Mouse (Mus musculus): ENCODE data around the gene Zfp788. TPM values are rescaled to one million over a fixed set of nuclear protein-coding genes. Genes with fewer than 3 reads are reported as not detected.
"Not testable (repeated sequence)": the region's sequence is repeated elsewhere in the genome, so short reads cannot be mapped to it uniquely, and the experiment has no call there.

Zfp788 gene
- total RNA-seq (2014; rRNA removed; ENCODE audit: low replicate concordance) (4.5 and 13.3 TPM in 2 replicates), polyA plus RNA-seq (2015; fragmentation: Nextera tagmentation; extraction: Ambion mirVana) (5.0 and 5.1 TPM in 2 replicates)

- Histone ChIP-seq H3K4me2 (ENCODE audit: low read depth, low read length) (peak within 1 kb of the TSS; percentile 82), H3K27me3 (ENCODE audit: control insufficient read depth, insufficient read depth, low read length) (no peaks in the 10 kb centered on the region), H3K4me1 (ENCODE audit: control insufficient read depth, insufficient read depth) (peaks cover 3% of the 10 kb centered on the region; the same call in 1 of the 2 replicates), H3K36me3 (replicated peaks; ENCODE audit: control insufficient read depth, insufficient read depth, low read length) (peaks cover 17% of the 10 kb centered on the region), H3K4me3 (ENCODE audit: low read depth, low read length) (peak within 1 kb of the TSS; percentile 63), H3K9me3 (replicated peaks; ENCODE audit: control insufficient read depth, low read length) (0 out of 2 replicates have a peak, but pooled peaks cover 5% of the 10 kb centered on the region), H3K9ac (replicated peaks; ENCODE audit: low read depth, low read length) (peak within 1 kb of the TSS; percentile 61), H3K27ac (ENCODE audit: low read depth) (peak within 1 kb of the TSS; percentile 97)
- DNase-seq (ENCODE audit: low spot score) (peak; percentile 98), ATAC-seq (ENCODE audit: insufficient read depth, low read depth) (peak; percentile 97)
- TF ChIP-seq CTCF (IDR thresholded peaks at IDR 0.05; ENCODE audit: low read depth) (peak; percentile 70), EP300 (IDR thresholded peaks at IDR 0.05; ENCODE audit: low read depth) (no peak)
- WGBS, result 2% methylated on average over 27 of the region's 27 CpGs
Observed at GRCm38 (mm10) chr7:41632409-41633220, at the start of gene Zfp788. TSS of gene Zfp788 (plus strand) at chr7:41633203.

GRCm38 (mm10) chr7:41587831-41588230 lies 45.2 kb upstream of the Zfp788 start:
- H3K4me1 ChIP-seq (ENCODE audit: control insufficient read depth, insufficient read depth); H3K4me2 ChIP-seq (ENCODE audit: low read depth, low read length); H3K36me3 ChIP-seq (replicated peaks; ENCODE audit: control insufficient read depth, insufficient read depth, low read length); H3K4me3 ChIP-seq (ENCODE audit: low read depth, low read length); H3K9me3 ChIP-seq (replicated peaks; ENCODE audit: control insufficient read depth, low read length); H3K9ac ChIP-seq (replicated peaks; ENCODE audit: low read depth, low read length); H3K27me3 ChIP-seq (ENCODE audit: control insufficient read depth, insufficient read depth, low read length); ATAC-seq (ENCODE audit: insufficient read depth, low read depth); H3K27ac ChIP-seq (ENCODE audit: low read depth); DNase-seq (ENCODE audit: low spot score): not testable (repeated sequence)

- H3K27ac ChIP-seq (ENCODE audit: low read depth), result peak overlapping the region; percentile 56; the same call in 1 of the 2 replicates
Observed at GRCm38 (mm10) chr7:41598615-41599014, 34.4 kb upstream of the Zfp788 start.

GRCm38 (mm10) chr7:41599034-41599813 lies 33.8 kb upstream of the Zfp788 start, which contains the start of gene 2610021A01Rik:
TSS of gene 2610021A01Rik (plus strand) at chr7:41599230.
- Histone ChIP-seq H3K27ac (ENCODE audit: low read depth) (peak within 1 kb of the TSS; percentile 56), H3K9ac (replicated peaks; ENCODE audit: low read depth, low read length) (peak within 1 kb of the TSS; percentile 61), H3K4me3 (ENCODE audit: low read depth, low read length) (peak within 1 kb of the TSS; percentile 66), H3K4me2 (ENCODE audit: low read depth, low read length) (peak within 1 kb of the TSS; percentile 79), H3K4me1 (ENCODE audit: control insufficient read depth, insufficient read depth) (no peaks in the 10 kb centered on the region), H3K36me3 (replicated peaks; ENCODE audit: control insufficient read depth, insufficient read depth, low read length) (no peaks in the 10 kb centered on the region), H3K9me3 (replicated peaks; ENCODE audit: control insufficient read depth, low read length) (no peaks in the 10 kb centered on the region), H3K27me3 (ENCODE audit: control insufficient read depth, insufficient read depth, low read length) (no peaks in the 10 kb centered on the region)
- under 1% methylated on average over 41 of the region's 41 CpGs for WGBS
- ATAC-seq (ENCODE audit: insufficient read depth, low read depth), result peak; percentile 99
- TF ChIP-seq EP300 (IDR thresholded peaks at IDR 0.05; ENCODE audit: low read depth), result no peak
- no peak for TF ChIP-seq CTCF (IDR thresholded peaks at IDR 0.05; ENCODE audit: low read depth)
- peak; percentile 89 for DNase-seq (ENCODE audit: low spot score)

More at GRCm38 (mm10) chr7:41598615-41599014, 34.4 kb upstream of the Zfp788 start:
- H3K36me3 ChIP-seq (replicated peaks; ENCODE audit: control insufficient read depth, insufficient read depth, low read length), result no peaks in the 10 kb centered on the region
- TF ChIP-seq CTCF (IDR thresholded peaks at IDR 0.05; ENCODE audit: low read depth), result no peak
- TF ChIP-seq EP300 (IDR thresholded peaks at IDR 0.05; ENCODE audit: low read depth), result no peak
- no peaks in the 10 kb centered on the region for H3K9me3 ChIP-seq (replicated peaks; ENCODE audit: control insufficient read depth, low read length)
- ATAC-seq (ENCODE audit: insufficient read depth, low read depth), result no peak
- no peak for DNase-seq (ENCODE audit: low spot score)
- peak overlapping the region; percentile 66 for H3K4me3 ChIP-seq (ENCODE audit: low read depth, low read length)
- no peaks in the 10 kb centered on the region for H3K27me3 ChIP-seq (ENCODE audit: control insufficient read depth, insufficient read depth, low read length)
- no peaks in the 10 kb centered on the region for H3K4me1 ChIP-seq (ENCODE audit: control insufficient read depth, insufficient read depth)
- peak overlapping the region; percentile 61; the same call in 1 of the 2 replicates for H3K9ac ChIP-seq (replicated peaks; ENCODE audit: low read depth, low read length)
- H3K4me2 ChIP-seq (ENCODE audit: low read depth, low read length), result peak overlapping the region; percentile 79
- WGBS, result 40% methylated on average over 5 of the region's 5 CpGs

DNA sequence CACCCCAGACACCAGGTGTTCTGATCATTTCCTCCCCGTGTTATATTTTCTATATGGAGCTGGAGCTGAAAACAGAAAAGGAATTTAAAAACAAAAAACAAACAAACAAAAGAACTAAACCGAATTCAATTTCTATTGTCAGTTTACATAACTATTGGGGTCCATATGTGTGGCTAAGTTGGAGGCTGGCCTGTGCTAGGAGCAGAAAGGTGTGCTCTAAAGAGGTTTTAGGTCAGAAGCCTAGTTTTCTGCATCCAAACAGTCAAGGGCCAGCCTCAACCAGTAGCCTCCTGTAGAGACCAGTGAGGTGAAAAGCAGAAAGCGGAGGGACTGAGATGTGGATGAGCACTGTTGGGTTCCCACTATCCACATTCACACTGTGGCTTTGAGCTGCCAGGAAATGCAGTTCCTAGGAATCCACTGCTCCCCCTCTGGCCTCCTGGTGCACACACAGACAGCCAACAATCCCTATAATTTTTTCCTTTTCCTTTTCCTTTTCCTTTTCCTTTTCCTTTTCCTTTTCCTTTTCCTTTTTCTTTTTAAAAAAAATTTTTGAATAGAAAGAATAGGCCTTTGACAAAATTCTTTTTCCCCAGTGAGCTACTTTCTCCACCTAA lies 33.0 kb upstream of the Zfp788 start:
- H3K27me3 ChIP-seq (ENCODE audit: control insufficient read depth, insufficient read depth, low read length), result no peaks in the 10 kb centered on the region
- no peak overlapping the region for H3K27ac ChIP-seq (ENCODE audit: low read depth)
- H3K4me2 ChIP-seq (ENCODE audit: low read depth, low read length), result peak overlapping the region; percentile 79
- ATAC-seq (ENCODE audit: insufficient read depth, low read depth) (no peak), DNase-seq (ENCODE audit: low spot score) (peak; percentile 15)
- H3K9me3 ChIP-seq (replicated peaks; ENCODE audit: control insufficient read depth, low read length), result no peaks in the 10 kb centered on the region
- TF ChIP-seq EP300 (IDR thresholded peaks at IDR 0.05; ENCODE audit: low read depth) (no peak), CTCF (IDR thresholded peaks at IDR 0.05; ENCODE audit: low read depth) (peak; percentile 21)
- no peaks in the 10 kb centered on the region for H3K36me3 ChIP-seq (replicated peaks; ENCODE audit: control insufficient read depth, insufficient read depth, low read length)
- H3K4me1 ChIP-seq (ENCODE audit: control insufficient read depth, insufficient read depth), result no peaks in the 10 kb centered on the region
- 28% methylated on average over 3 of the region's 3 CpGs for WGBS
- H3K9ac ChIP-seq (replicated peaks; ENCODE audit: low read depth, low read length), result peak overlapping the region; percentile 61
- peak overlapping the region; percentile 66 for H3K4me3 ChIP-seq (ENCODE audit: low read depth, low read length)
